Mouse (Mus musculus): ENCODE results near the gene Aspdh. TPM values are rescaled to one million over a fixed set of nuclear protein-coding genes. Genes with fewer than 3 reads are reported as not detected.

Aspdh gene
- polyA plus RNA-seq, 1 experiment from 2014 or later, result 0.72 TPM

- H3K27me3 ChIP-seq (ENCODE audit: control insufficient read depth, insufficient read depth, low read length), result no peaks in the 10 kb centered on the region
- whole genome bisulfite sequencing, result 88% methylated on average over 4 of the region's 4 CpGs
- H3K4me3 ChIP-seq (replicated peaks; ENCODE audit: low read length), result no peak overlapping the region
- H3K4me2 ChIP-seq (ENCODE audit: low read depth, low read length), result no peak overlapping the region
- H3K36me3 ChIP-seq (ENCODE audit: control insufficient read depth, insufficient read depth, low read length), result peaks cover 10% of the 10 kb centered on the region; the same call in 1 of the 2 replicates
- H3K9me3 ChIP-seq (replicated peaks; ENCODE audit: control insufficient read depth, low read length), result no peaks in the 10 kb centered on the region
- H3K27ac ChIP-seq (ENCODE audit: low read length), result no peak overlapping the region
- no peak for ATAC-seq (ENCODE audit: insufficient read depth, low FRiP score)
- H3K9ac ChIP-seq (ENCODE audit: low read length), result no peak overlapping the region
- H3K4me1 ChIP-seq (ENCODE audit: control insufficient read depth, insufficient read depth, low read length), result peaks cover 6% of the 10 kb centered on the region
Measured at GRCm38 (mm10) chr7:44490281-44490680, 25.1 kb downstream of the Aspdh start.

- Histone ChIP-seq H3K36me3 (ENCODE audit: control insufficient read depth, insufficient read depth, low read length) (peaks cover 10% of the 10 kb centered on the region; the same call in 1 of the 2 replicates), H3K27ac (ENCODE audit: low read length) (no peak overlapping the region), H3K9ac (ENCODE audit: low read length) (no peak overlapping the region), H3K4me2 (ENCODE audit: low read depth, low read length) (no peak overlapping the region), H3K4me1 (ENCODE audit: control insufficient read depth, insufficient read depth, low read length) (peaks cover 12% of the 10 kb centered on the region), H3K4me3 (replicated peaks; ENCODE audit: low read length) (no peak overlapping the region), H3K9me3 (replicated peaks; ENCODE audit: control insufficient read depth, low read length) (no peaks in the 10 kb centered on the region), H3K27me3 (ENCODE audit: control insufficient read depth, insufficient read depth, low read length) (no peaks in the 10 kb centered on the region)
- WGBS, result 98% methylated on average over 5 of the region's 5 CpGs
- ATAC-seq (ENCODE audit: insufficient read depth, low FRiP score), result no peak
Measured at GRCm38 (mm10) chr7:44491391-44491790, 26.2 kb downstream of the Aspdh start.

- no peak for ATAC-seq (ENCODE audit: insufficient read depth, low FRiP score)
- Histone ChIP-seq H3K27ac (ENCODE audit: low read length) (no peak overlapping the region), H3K9me3 (replicated peaks; ENCODE audit: control insufficient read depth, low read length) (no peaks in the 10 kb centered on the region), H3K4me1 (ENCODE audit: control insufficient read depth, insufficient read depth, low read length) (peaks cover 15% of the 10 kb centered on the region), H3K36me3 (ENCODE audit: control insufficient read depth, insufficient read depth, low read length) (peaks cover 10% of the 10 kb centered on the region; the same call in 1 of the 2 replicates), H3K4me2 (ENCODE audit: low read depth, low read length) (no peak overlapping the region), H3K4me3 (replicated peaks; ENCODE audit: low read length) (no peak overlapping the region), H3K9ac (ENCODE audit: low read length) (no peak overlapping the region), H3K27me3 (ENCODE audit: control insufficient read depth, insufficient read depth, low read length) (no peaks in the 10 kb centered on the region)
- WGBS, result 92% methylated on average over 21 of the region's 21 CpGs
Measured at GRCm38 (mm10) chr7:44492166-44492826, 27.1 kb downstream of the Aspdh start.

- H3K4me2 ChIP-seq (ENCODE audit: low read depth, low read length), result no peak overlapping the region
- peaks cover 10% of the 10 kb centered on the region; the same call in 1 of the 2 replicates for H3K36me3 ChIP-seq (ENCODE audit: control insufficient read depth, insufficient read depth, low read length)
- H3K4me1 ChIP-seq (ENCODE audit: control insufficient read depth, insufficient read depth, low read length), result peaks cover 15% of the 10 kb centered on the region
- H3K4me3 ChIP-seq (replicated peaks; ENCODE audit: low read length), result no peak overlapping the region
- H3K27ac ChIP-seq (ENCODE audit: low read length), result no peak overlapping the region
- no peak for ATAC-seq (ENCODE audit: insufficient read depth, low FRiP score)
- WGBS, result 91% methylated on average over 12 of the region's 12 CpGs
- no peaks in the 10 kb centered on the region for H3K9me3 ChIP-seq (replicated peaks; ENCODE audit: control insufficient read depth, low read length)
- H3K27me3 ChIP-seq (ENCODE audit: control insufficient read depth, insufficient read depth, low read length), result no peaks in the 10 kb centered on the region
- H3K9ac ChIP-seq (ENCODE audit: low read length), result no peak overlapping the region
Measured at GRCm38 (mm10) chr7:44494681-44495080, 29.5 kb downstream of the Aspdh start.

GRCm38 (mm10) chr7:44495086-44495485, 29.9 kb downstream of the Aspdh start:
- peaks cover 15% of the 10 kb centered on the region for H3K4me1 ChIP-seq (ENCODE audit: control insufficient read depth, insufficient read depth, low read length)
- H3K4me3 ChIP-seq (replicated peaks; ENCODE audit: low read length), result peak overlapping the region; percentile 79
- peak overlapping the region; percentile 98 for H3K4me2 ChIP-seq (ENCODE audit: low read depth, low read length)
- no peak overlapping the region for H3K27ac ChIP-seq (ENCODE audit: low read length)
- H3K9ac ChIP-seq (ENCODE audit: low read length), result peak overlapping the region; percentile 91; the same call in 1 of the 2 replicates
- ATAC-seq (ENCODE audit: insufficient read depth, low FRiP score), result no peak
- no peaks in the 10 kb centered on the region for H3K27me3 ChIP-seq (ENCODE audit: control insufficient read depth, insufficient read depth, low read length)
- H3K36me3 ChIP-seq (ENCODE audit: control insufficient read depth, insufficient read depth, low read length), result peaks cover 10% of the 10 kb centered on the region; the same call in 1 of the 2 replicates
- no peaks in the 10 kb centered on the region for H3K9me3 ChIP-seq (replicated peaks; ENCODE audit: control insufficient read depth, low read length)
- 76% methylated on average over 7 of the region's 7 CpGs for WGBS

- Histone ChIP-seq H3K9ac (ENCODE audit: low read length) (peak within 1 kb of the TSS; percentile 91), H3K27me3 (ENCODE audit: control insufficient read depth, insufficient read depth, low read length) (no peaks in the 10 kb centered on the region), H3K4me1 (ENCODE audit: control insufficient read depth, insufficient read depth, low read length) (peaks cover 15% of the 10 kb centered on the region), H3K27ac (ENCODE audit: low read length) (peak within 1 kb of the TSS; percentile 95), H3K9me3 (replicated peaks; ENCODE audit: control insufficient read depth, low read length) (no peaks in the 10 kb centered on the region), H3K4me2 (ENCODE audit: low read depth, low read length) (peak within 1 kb of the TSS; percentile 98), H3K4me3 (replicated peaks; ENCODE audit: low read length) (peak within 1 kb of the TSS; percentile 79), H3K36me3 (ENCODE audit: control insufficient read depth, insufficient read depth, low read length) (peaks cover 10% of the 10 kb centered on the region; the same call in 1 of the 2 replicates)
- WGBS, result under 1% methylated on average over 58 of the region's 58 CpGs
- peak; percentile 98 for ATAC-seq (ENCODE audit: insufficient read depth, low FRiP score)
Measured at GRCm38 (mm10) chr7:44495992-44496770, 31.0 kb downstream of the Aspdh start, which contains the start of the genes Emc10 and Fam71e1. Gene Emc10 (minus strand): TSS chr7:44496529. Gene Fam71e1 (plus strand): TSS chr7:44496581.

- WGBS, result 0% methylated on average over 25 of the region's 26 CpGs
Measured at GRCm38 (mm10) chr7:44496771-44497109, 31.5 kb downstream of the Aspdh start.

GRCm38 (mm10) chr7:44497361-44498055, 32.3 kb downstream of the Aspdh start:
- H3K27me3 ChIP-seq (ENCODE audit: control insufficient read depth, insufficient read depth, low read length), result no peaks in the 10 kb centered on the region
- peaks cover under 1% of the 10 kb centered on the region; the same call in 1 of the 2 replicates for H3K36me3 ChIP-seq (ENCODE audit: control insufficient read depth, insufficient read depth, low read length)
- 76% methylated on average over 10 of the region's 10 CpGs for WGBS
- no peak overlapping the region for H3K27ac ChIP-seq (ENCODE audit: low read length)
- H3K4me3 ChIP-seq (replicated peaks; ENCODE audit: low read length), result peak overlapping the region; percentile 79; the same call in 1 of the 2 replicates
- peak overlapping the region; percentile 98 for H3K4me2 ChIP-seq (ENCODE audit: low read depth, low read length)
- peaks cover 15% of the 10 kb centered on the region for H3K4me1 ChIP-seq (ENCODE audit: control insufficient read depth, insufficient read depth, low read length)
- no peak overlapping the region for H3K9ac ChIP-seq (ENCODE audit: low read length)
- no peak for ATAC-seq (ENCODE audit: insufficient read depth, low FRiP score)
- H3K9me3 ChIP-seq (replicated peaks; ENCODE audit: control insufficient read depth, low read length), result no peaks in the 10 kb centered on the region

More at GRCm38 (mm10) chr7:44496771-44497109, 31.5 kb downstream of the Aspdh start:
- Histone ChIP-seq H3K36me3 (ENCODE audit: control insufficient read depth, insufficient read depth, low read length) (peaks cover 8% of the 10 kb centered on the region; the same call in 1 of the 2 replicates), H3K9me3 (replicated peaks; ENCODE audit: control insufficient read depth, low read length) (no peaks in the 10 kb centered on the region), H3K27me3 (ENCODE audit: control insufficient read depth, insufficient read depth, low read length) (no peaks in the 10 kb centered on the region), H3K4me2 (ENCODE audit: low read depth, low read length) (peak overlapping the region; percentile 98), H3K4me3 (replicated peaks; ENCODE audit: low read length) (peak overlapping the region; percentile 79), H3K9ac (ENCODE audit: low read length) (peak overlapping the region; percentile 91), H3K4me1 (ENCODE audit: control insufficient read depth, insufficient read depth, low read length) (peaks cover 15% of the 10 kb centered on the region), H3K27ac (ENCODE audit: low read length) (peak overlapping the region; percentile 95)
- ATAC-seq (ENCODE audit: insufficient read depth, low FRiP score), result no peak
